Mouse (Mus musculus) embryonic fibroblast, embryonic 13.5 days (primary cell): ENCODE results near the gene Epm2aip1. TPM values are rescaled to one million over a fixed set of nuclear protein-coding genes. Genes with fewer than 3 reads are reported as not detected.

Source experiments
- H3K27ac ChIP-seq: 2 replicates; pipeline ENCODE4 v1.5.1; 2012; ENCODE audit warnings: low read length, control low read depth, inconsistent platforms; ENCODE audit not compliant: insufficient read depth
- H3K4me1 ChIP-seq: 2 replicates; pipeline ENCODE4 v1.6.1; 2011; ENCODE audit warnings: low read length; ENCODE audit not compliant: control insufficient read depth, insufficient read depth
- H3K4me3 ChIP-seq: 2 replicates; pipeline ENCODE4 v1.5.1; 2011; ENCODE audit warnings: mild to moderate bottlenecking, control low read depth, low read length; ENCODE audit not compliant: insufficient read depth
- CTCF ChIP-seq: IDR thresholded peaks from 2 replicates; pipeline ENCODE4 v1.5.1; 2011; ENCODE audit warnings: mild to moderate bottlenecking, control low read depth, low read length, moderate library complexity, borderline replicate concordance; ENCODE audit not compliant: insufficient read depth
- POLR2A ChIP-seq: IDR thresholded peaks from 2 replicates; pipeline ENCODE4 v1.6.1; 2011; ENCODE audit warnings: low read depth, mild to moderate bottlenecking, control low read depth, low read length, moderate library complexity
- polyA plus RNA-seq: library from polyadenylated mRNA; stranded (reverse); fragments of >200 nt; gene quantifications from 2 replicates; pipeline ENCODE4 v1.2.4, GENCODE M21; 2011; ENCODE audit warnings: low read depth; ENCODE audit not compliant: missing spikeins, insufficient read length

Gene Epm2aip1
- polyA plus RNA-seq, 1 experiment: 36.6 TPM

- TF ChIP-seq POLR2A: no peak
- TF ChIP-seq CTCF: no peak
- no peak overlapping the region for H3K4me3 ChIP-seq
- no peaks in the 10 kb centered on the region for H3K4me1 ChIP-seq
- no peak overlapping the region for H3K27ac ChIP-seq
Observed at GRCm38 (mm10) chr9:111285676-111286075, 13.9 kb downstream of the Epm2aip1 start.

GRCm38 (mm10) chr9:111286468-111286867 is 14.7 kb downstream of the Epm2aip1 start:
- Histone ChIP-seq H3K4me1 (no peaks in the 10 kb centered on the region), H3K27ac (no peak overlapping the region), H3K4me3 (no peak overlapping the region)
- TF ChIP-seq CTCF: no peak
- no peak for TF ChIP-seq POLR2A

- Histone ChIP-seq H3K4me3 (no peak overlapping the region), H3K27ac (no peak overlapping the region), H3K4me1 (0 out of 2 replicates have a peak, but pooled peaks cover 1% of the 10 kb centered on the region)
- TF ChIP-seq POLR2A (no peak), CTCF (no peak)
Observed at GRCm38 (mm10) chr9:111287956-111288355, 16.2 kb downstream of the Epm2aip1 start.

GRCm38 (mm10) chr9:111289294-111289831 is 17.6 kb downstream of the Epm2aip1 start:
- Histone ChIP-seq H3K27ac (no peak overlapping the region; the same call in 1 of the 2 replicates), H3K4me3 (no peak overlapping the region), H3K4me1 (0 out of 2 replicates have a peak, but pooled peaks cover 6% of the 10 kb centered on the region)
- TF ChIP-seq POLR2A (no peak), CTCF (no peak)

GRCm38 (mm10) chr9:111289832-111290339 is 18.2 kb downstream of the Epm2aip1 start:
- Histone ChIP-seq H3K4me3 (no peak overlapping the region), H3K27ac (no peak overlapping the region; the same call in 1 of the 2 replicates), H3K4me1 (0 out of 2 replicates have a peak, but pooled peaks cover 6% of the 10 kb centered on the region)
- TF ChIP-seq POLR2A (no peak), CTCF (peak; percentile 99)

- Histone ChIP-seq H3K4me1 (0 out of 2 replicates have a peak, but pooled peaks cover 6% of the 10 kb centered on the region), H3K4me3 (no peak overlapping the region), H3K27ac (no peak overlapping the region)
- TF ChIP-seq POLR2A (no peak), CTCF (no peak)
Observed at GRCm38 (mm10) chr9:111290539-111291100, 18.9 kb downstream of the Epm2aip1 start.

GRCm38 (mm10) chr9:111293234-111293633 is 21.5 kb downstream of the Epm2aip1 start:
- Histone ChIP-seq H3K4me1 (0 out of 2 replicates have a peak, but pooled peaks cover 6% of the 10 kb centered on the region), H3K27ac (no peak overlapping the region), H3K4me3 (no peak overlapping the region)
- TF ChIP-seq CTCF (no peak), POLR2A (no peak)

- Histone ChIP-seq H3K4me3 (no peak overlapping the region), H3K27ac (no peak overlapping the region), H3K4me1 (0 out of 2 replicates have a peak, but pooled peaks cover 6% of the 10 kb centered on the region)
- no peak for TF ChIP-seq POLR2A
- no peak for TF ChIP-seq CTCF
Observed at GRCm38 (mm10) chr9:111294911-111295310, 23.2 kb downstream of the Epm2aip1 start.

- Histone ChIP-seq H3K4me3 (no peak overlapping the region), H3K4me1 (0 out of 2 replicates have a peak, but pooled peaks cover 6% of the 10 kb centered on the region), H3K27ac (no peak overlapping the region)
- no peak for TF ChIP-seq POLR2A
- no peak for TF ChIP-seq CTCF
Observed at GRCm38 (mm10) chr9:111295323-111295722, 23.6 kb downstream of the Epm2aip1 start.

- Histone ChIP-seq H3K27ac (no peak overlapping the region), H3K4me3 (no peak overlapping the region), H3K4me1 (0 out of 2 replicates have a peak, but pooled peaks cover 6% of the 10 kb centered on the region)
- no peak for TF ChIP-seq POLR2A
- TF ChIP-seq CTCF: no peak
Observed at GRCm38 (mm10) chr9:111296433-111296832, 24.7 kb downstream of the Epm2aip1 start.
